Mouse (Mus musculus): ENCODE data around the gene Fam98a. TPM values are rescaled to one million over a fixed set of nuclear protein-coding genes. Genes with fewer than 3 reads are reported as not detected.

The Fam98a gene
- polyA plus RNA-seq (2021; fragmentation: Nextera tagmentation), result 5.8 and 7.3 TPM in 2 replicates
- long read RNA-seq, experiment 1, partial matches to known transcripts, result 2 of 5 reads
- long read RNA-seq, experiment 1, other reads (novel, unspliced or antisense), result 2 of 5 reads
- long read RNA-seq, experiment 2, transcript Fam98a-201 (8 exons, 2,817 nt), result major isoform, 30 of 32 reads
- long read RNA-seq, experiment 2, partial matches to known transcripts, result 0 of 32 reads
- long read RNA-seq, experiment 2, other reads (novel, unspliced or antisense), result 1 of 32 reads

GRCm38 (mm10) chr17:75551512-75552400 lies at the start of gene Fam98a:
Fam98a (minus strand) TSS chr17:75551946.

Other genes with a start within 250 kb of the Fam98a start
- 4.7 and 4.9 TPM in 2 replicates for gene Rasgrp3, start 116.0 kb downstream of the Fam98a start, polyA plus RNA-seq (2021; fragmentation: Nextera tagmentation)